Mouse (Mus musculus) hindbrain, embryonic 15.5 days (tissue): ENCODE measurements around the gene Zbtb18. TPM values are rescaled to one million over a fixed set of nuclear protein-coding genes. Genes with fewer than 3 reads are reported as not detected.

Source experiments
- ATAC-seq: fragments of 200-750 bp; cut with Nextera tagmentation; 2 replicates; pipeline ENCODE4 v1.8.0; 2017; ENCODE audit warnings: low read depth, moderate number of reproducible peaks, moderate TSS enrichment; ENCODE audit not compliant: low FRiP score
- H3K27ac ChIP-seq: fragments of 300-500 bp; sonication (generic); replicated peaks from 2 replicates; pipeline ENCODE4 v1.5.1; 2015; ENCODE audit warnings: mild to moderate bottlenecking, inconsistent platforms
- H3K27me3 ChIP-seq: fragments of 300-500 bp; sonication (generic); 2 replicates; pipeline ENCODE4 v1.6.1; 2015; ENCODE audit warnings: control low read depth, inconsistent platforms
- H3K36me3 ChIP-seq: fragments of 300-500 bp; sonication (generic); 2 replicates; pipeline ENCODE4 v1.6.1; 2015; ENCODE audit warnings: control low read depth, inconsistent platforms
- H3K4me1 ChIP-seq: fragments of 300-500 bp; sonication (generic); replicated peaks from 2 replicates; pipeline ENCODE4 v1.6.1; 2015; ENCODE audit warnings: control low read depth, inconsistent platforms
- H3K4me2 ChIP-seq: fragments of 300-500 bp; sonication (generic); 2 replicates; pipeline ENCODE4 v1.6.1; 2015; ENCODE audit warnings: moderate library complexity, mild to moderate bottlenecking, inconsistent platforms
- H3K4me3 ChIP-seq: fragments of 300-500 bp; sonication (generic); 2 replicates; pipeline ENCODE4 v1.5.1; 2015; ENCODE audit warnings: mild to moderate bottlenecking, inconsistent platforms
- H3K9ac ChIP-seq: fragments of 300-500 bp; sonication (generic); 2 replicates; pipeline ENCODE4 v1.6.1; 2015; ENCODE audit warnings: inconsistent platforms
- H3K9me3 ChIP-seq: fragments of 300-500 bp; sonication (generic); 2 replicates; pipeline ENCODE4 v1.6.1; 2016; ENCODE audit warnings: control low read depth, inconsistent platforms
- WGBS: fragments of 180-500 bp; shearing (Covaris S2); methylation state at CpG from one replicate; pipeline ENCODE4 v1.1.7; 2015; 5-methylcytosine and 5-hydroxymethylcytosine counted together
- polyA plus RNA-seq: library from polyadenylated mRNA; unstranded; fragments of >200 nt; fragmentation: Nextera tagmentation; extraction: Ambion mirVana; gene quantifications from 2 replicates; pipeline ENCODE4 v1.2.1, GENCODE M21; 2015

The Zbtb18 gene
- polyA plus RNA-seq, 1 experiment from 2014 or later, result 11.8 TPM

DNA sequence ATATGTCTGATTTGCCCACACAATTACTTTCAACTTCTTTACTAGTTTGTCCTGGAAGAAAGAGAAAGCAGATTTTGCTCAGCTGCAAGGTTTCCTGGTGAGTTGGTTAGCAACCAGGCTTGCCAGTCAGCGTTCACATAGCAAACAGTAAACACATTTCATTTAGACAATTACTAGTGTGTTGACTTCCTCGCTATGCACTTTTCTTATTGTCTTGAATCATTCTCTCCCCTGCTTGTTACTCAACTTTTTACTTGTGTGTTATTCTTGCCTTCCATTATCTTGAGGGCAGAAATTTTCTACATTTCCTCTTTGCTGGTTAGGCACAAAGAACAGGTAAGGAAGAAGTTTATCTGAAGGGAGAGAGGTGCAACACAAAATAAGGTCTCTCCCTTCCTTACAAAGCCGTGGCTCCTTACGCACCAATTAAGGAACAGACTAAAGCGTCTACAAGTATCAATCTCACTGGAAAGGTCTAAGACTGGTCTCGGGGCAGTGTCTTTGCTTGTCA is 1.1 kb upstream of the Zbtb18 start:
- peak overlapping the region; percentile 83 for H3K4me2 ChIP-seq
- peak overlapping the region; percentile 93 for H3K4me3 ChIP-seq
- peak overlapping the region; percentile 94 for H3K27ac ChIP-seq
- no peaks in the 10 kb centered on the region for H3K36me3 ChIP-seq
- under 1% methylated on average over 6 of the region's 6 CpGs for WGBS
- peaks cover 31% of the 10 kb centered on the region for H3K4me1 ChIP-seq
- no peaks in the 10 kb centered on the region for H3K9me3 ChIP-seq
- ATAC-seq, result no peak
- no peaks in the 10 kb centered on the region for H3K27me3 ChIP-seq
- H3K9ac ChIP-seq, result peak overlapping the region; percentile 67

DNA sequence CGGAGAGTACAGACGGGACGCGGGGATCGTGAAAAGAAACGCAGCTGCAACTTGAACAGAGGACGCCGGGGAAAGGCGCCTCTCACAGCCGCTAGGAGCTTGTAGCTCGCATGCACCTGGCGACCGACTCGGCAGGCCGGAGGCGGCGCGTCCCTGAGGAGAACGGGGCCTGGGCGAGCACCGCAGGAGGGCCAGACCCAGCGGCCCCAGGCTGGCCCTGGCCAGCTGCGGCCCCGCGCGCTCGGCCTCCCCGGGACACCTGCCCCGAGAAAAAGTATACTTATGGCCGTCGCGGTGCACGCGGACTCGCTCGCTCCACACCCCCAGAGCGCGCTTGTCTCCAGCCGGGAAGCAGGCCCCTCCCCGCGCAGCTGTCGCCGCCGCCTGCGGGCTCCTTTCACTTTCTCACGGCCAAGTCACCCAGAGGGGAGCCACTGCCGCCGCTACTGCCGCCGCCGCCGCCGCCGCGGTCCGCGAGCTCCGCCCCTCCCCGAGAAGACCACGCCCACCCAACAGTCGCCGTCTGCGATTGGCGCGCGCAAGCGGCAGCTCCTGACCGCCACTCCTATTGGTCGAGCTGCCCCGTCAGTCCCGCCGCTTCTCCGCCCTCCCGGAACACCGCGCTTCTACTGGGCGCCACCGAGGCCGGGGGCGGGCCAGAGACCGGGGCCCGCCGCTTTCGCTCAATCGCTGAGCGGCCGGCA is 507 bp upstream of the Zbtb18 start:
- WGBS, result under 1% methylated on average over 71 of the region's 87 CpGs
- Histone ChIP-seq H3K9me3 (no peaks in the 10 kb centered on the region), H3K27me3 (no peaks in the 10 kb centered on the region), H3K9ac (peak overlapping the region; percentile 67), H3K4me2 (peak overlapping the region; percentile 83), H3K36me3 (no peaks in the 10 kb centered on the region), H3K4me3 (peak overlapping the region; percentile 93), H3K27ac (peak overlapping the region; percentile 94), H3K4me1 (peaks cover 32% of the 10 kb centered on the region)
- ATAC-seq, result peak; percentile 99

GRCm38 (mm10) chr1:177442821-177443723 is 921 bp downstream of the Zbtb18 start:
- Histone ChIP-seq H3K4me3 (peak overlapping the region; percentile 93), H3K4me2 (peak overlapping the region; percentile 92), H3K9me3 (no peaks in the 10 kb centered on the region), H3K27me3 (no peaks in the 10 kb centered on the region), H3K4me1 (peaks cover 45% of the 10 kb centered on the region), H3K36me3 (no peaks in the 10 kb centered on the region), H3K27ac (peak overlapping the region; percentile 95), H3K9ac (peak overlapping the region; percentile 74)
- ATAC-seq, result no peak
- WGBS, result under 1% methylated on average over 43 of the region's 62 CpGs

- H3K4me3 ChIP-seq, result peak overlapping the region; percentile 93
- H3K27me3 ChIP-seq, result no peaks in the 10 kb centered on the region
- H3K36me3 ChIP-seq, result no peaks in the 10 kb centered on the region
- H3K4me2 ChIP-seq, result peak overlapping the region; percentile 92
- H3K4me1 ChIP-seq, result peaks cover 49% of the 10 kb centered on the region
- 7% methylated on average over 9 of the region's 9 CpGs for whole genome bisulfite sequencing
- H3K9ac ChIP-seq, result peak overlapping the region; percentile 74
- no peak for ATAC-seq
- peak overlapping the region; percentile 95 for H3K27ac ChIP-seq
- H3K9me3 ChIP-seq, result no peaks in the 10 kb centered on the region
Measured at GRCm38 (mm10) chr1:177443724-177444482, 1.8 kb downstream of the Zbtb18 start.

- H3K9me3 ChIP-seq, result no peaks in the 10 kb centered on the region
- H3K9ac ChIP-seq, result peak overlapping the region; percentile 74; the same call in 1 of the 2 replicates
- H3K36me3 ChIP-seq, result no peaks in the 10 kb centered on the region
- H3K27ac ChIP-seq, result peak overlapping the region; percentile 95
- 10% methylated on average over 3 of the region's 3 CpGs for WGBS
- peaks cover 49% of the 10 kb centered on the region for H3K4me1 ChIP-seq
- peak overlapping the region; percentile 92 for H3K4me2 ChIP-seq
- H3K4me3 ChIP-seq, result peak overlapping the region; percentile 93
- no peaks in the 10 kb centered on the region for H3K27me3 ChIP-seq
- no peak for ATAC-seq
Measured at GRCm38 (mm10) chr1:177444483-177444810, 2.3 kb downstream of the Zbtb18 start.

DNA sequence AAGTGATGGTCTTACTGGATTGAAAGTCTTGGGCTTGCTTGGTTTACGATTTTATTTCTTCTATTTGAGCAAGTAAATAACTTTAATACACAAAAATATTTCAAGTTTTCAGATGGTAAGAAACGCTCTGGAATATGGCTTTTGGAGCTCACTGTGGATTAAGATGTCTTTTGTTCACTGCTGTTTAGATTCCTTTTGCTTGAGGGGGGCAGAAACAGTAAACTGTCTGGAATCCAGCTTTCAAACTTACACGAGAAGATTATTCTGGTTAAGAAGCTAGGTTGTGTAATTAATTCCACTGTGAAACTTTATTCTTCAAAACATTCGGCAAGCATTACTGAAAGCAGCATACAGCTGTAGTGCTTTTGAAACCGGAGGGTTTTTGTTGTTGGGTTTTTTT is 2.8 kb downstream of the Zbtb18 start:
- Histone ChIP-seq H3K9me3 (no peaks in the 10 kb centered on the region), H3K27me3 (no peaks in the 10 kb centered on the region), H3K27ac (peak overlapping the region; percentile 95), H3K4me2 (peak overlapping the region; percentile 92), H3K9ac (peak overlapping the region; percentile 42), H3K4me1 (peaks cover 49% of the 10 kb centered on the region), H3K4me3 (peak overlapping the region; percentile 93), H3K36me3 (no peaks in the 10 kb centered on the region)
- ATAC-seq, result no peak
- WGBS, result 22% methylated on average over 5 of the region's 5 CpGs

DNA sequence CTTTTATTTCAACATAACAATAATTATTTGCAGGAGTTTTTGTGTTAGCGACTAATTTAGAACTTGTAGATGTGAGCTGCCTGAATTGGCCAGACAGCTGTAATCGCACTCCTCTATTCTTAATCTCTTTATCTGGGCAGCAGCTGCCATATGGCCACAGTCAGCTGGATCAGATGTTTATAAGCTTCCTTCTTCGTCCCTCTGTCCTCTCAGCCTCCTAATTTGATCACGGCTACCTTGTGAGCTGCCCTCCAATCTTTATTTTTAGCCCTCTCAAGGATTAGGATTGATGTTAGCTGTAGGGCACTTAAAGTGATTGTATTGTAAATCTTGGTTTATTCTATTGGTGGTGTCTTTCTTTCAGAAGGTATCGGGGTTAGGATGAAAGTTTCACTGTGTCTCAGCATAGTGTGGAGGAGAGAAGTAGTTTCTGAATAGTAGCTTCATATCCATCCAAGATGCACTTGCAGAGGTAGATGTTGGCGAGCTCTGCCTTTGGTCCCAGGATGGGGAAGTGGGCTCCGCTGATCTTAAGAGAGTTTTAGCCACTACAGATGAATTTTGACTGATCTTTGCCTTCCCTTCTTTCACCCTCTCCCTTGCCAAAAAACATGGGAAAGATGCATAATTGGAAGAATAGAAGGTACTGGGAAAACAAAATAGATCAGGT is 3.4 kb downstream of the Zbtb18 start:
- H3K27me3 ChIP-seq, result no peaks in the 10 kb centered on the region
- peaks cover 49% of the 10 kb centered on the region for H3K4me1 ChIP-seq
- H3K9me3 ChIP-seq, result no peaks in the 10 kb centered on the region
- H3K36me3 ChIP-seq, result no peaks in the 10 kb centered on the region
- 29% methylated on average over 7 of the region's 7 CpGs for WGBS
- peak overlapping the region; percentile 93 for H3K4me3 ChIP-seq
- no peak for ATAC-seq
- H3K9ac ChIP-seq, result peak overlapping the region; percentile 42
- peak overlapping the region; percentile 92 for H3K4me2 ChIP-seq
- H3K27ac ChIP-seq, result peak overlapping the region; percentile 67

DNA sequence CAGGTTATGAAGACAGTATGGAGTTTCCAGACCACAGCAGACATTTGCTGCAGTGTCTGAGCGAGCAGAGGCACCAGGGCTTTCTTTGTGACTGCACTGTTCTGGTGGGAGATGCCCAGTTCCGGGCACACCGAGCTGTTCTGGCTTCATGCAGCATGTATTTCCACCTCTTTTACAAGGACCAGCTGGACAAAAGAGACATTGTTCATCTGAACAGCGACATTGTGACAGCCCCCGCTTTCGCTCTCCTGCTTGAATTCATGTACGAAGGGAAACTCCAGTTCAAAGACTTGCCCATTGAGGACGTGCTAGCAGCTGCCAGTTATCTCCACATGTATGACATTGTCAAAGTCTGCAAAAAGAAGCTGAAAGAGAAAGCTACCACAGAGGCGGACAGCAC is 4.9 kb downstream of the Zbtb18 start:
- peak overlapping the region; percentile 33 for H3K9ac ChIP-seq
- ATAC-seq, result no peak
- peak overlapping the region; percentile 58 for H3K27ac ChIP-seq
- H3K4me2 ChIP-seq, result peak overlapping the region; percentile 44
- H3K9me3 ChIP-seq, result no peaks in the 10 kb centered on the region
- peak overlapping the region; percentile 93 for H3K4me3 ChIP-seq
- 12% methylated on average over 9 of the region's 9 CpGs for WGBS
- H3K4me1 ChIP-seq, result peaks cover 42% of the 10 kb centered on the region
- H3K27me3 ChIP-seq, result no peaks in the 10 kb centered on the region
- H3K36me3 ChIP-seq, result no peaks in the 10 kb centered on the region

DNA sequence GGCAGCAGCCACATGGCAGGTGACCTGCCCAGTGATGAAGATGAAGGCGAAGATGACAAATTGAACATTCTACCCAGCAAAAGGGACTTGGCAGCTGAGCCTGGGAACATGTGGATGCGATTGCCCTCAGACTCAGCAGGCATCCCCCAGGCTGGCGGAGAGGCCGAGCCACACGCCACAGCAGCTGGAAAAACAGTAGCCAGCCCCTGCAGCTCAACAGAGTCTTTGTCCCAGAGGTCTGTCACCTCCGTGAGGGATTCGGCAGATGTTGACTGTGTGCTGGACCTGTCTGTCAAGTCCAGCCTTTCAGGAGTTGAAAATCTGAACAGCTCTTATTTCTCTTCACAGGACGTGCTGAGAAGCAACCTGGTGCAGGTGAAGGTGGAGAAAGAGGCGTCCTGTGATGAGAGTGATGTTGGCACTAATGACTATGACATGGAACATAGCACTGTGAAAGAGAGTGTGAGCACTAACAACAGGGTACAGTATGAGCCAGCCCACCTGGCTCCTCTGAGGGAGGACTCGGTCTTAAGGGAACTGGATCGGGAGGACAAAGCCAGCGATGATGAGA is 5.5 kb downstream of the Zbtb18 start:
- no peaks in the 10 kb centered on the region for H3K27me3 ChIP-seq
- peak overlapping the region; percentile 33; the same call in 1 of the 2 replicates for H3K9ac ChIP-seq
- WGBS, result 24% methylated on average over 12 of the region's 12 CpGs
- H3K27ac ChIP-seq, result peak overlapping the region; percentile 58
- H3K4me1 ChIP-seq, result peaks cover 42% of the 10 kb centered on the region
- no peaks in the 10 kb centered on the region for H3K36me3 ChIP-seq
- H3K9me3 ChIP-seq, result no peaks in the 10 kb centered on the region
- H3K4me2 ChIP-seq, result peak overlapping the region; percentile 44
- peak overlapping the region; percentile 93 for H3K4me3 ChIP-seq
- peak; percentile 27; the same call in 1 of the 2 replicates for ATAC-seq

DNA sequence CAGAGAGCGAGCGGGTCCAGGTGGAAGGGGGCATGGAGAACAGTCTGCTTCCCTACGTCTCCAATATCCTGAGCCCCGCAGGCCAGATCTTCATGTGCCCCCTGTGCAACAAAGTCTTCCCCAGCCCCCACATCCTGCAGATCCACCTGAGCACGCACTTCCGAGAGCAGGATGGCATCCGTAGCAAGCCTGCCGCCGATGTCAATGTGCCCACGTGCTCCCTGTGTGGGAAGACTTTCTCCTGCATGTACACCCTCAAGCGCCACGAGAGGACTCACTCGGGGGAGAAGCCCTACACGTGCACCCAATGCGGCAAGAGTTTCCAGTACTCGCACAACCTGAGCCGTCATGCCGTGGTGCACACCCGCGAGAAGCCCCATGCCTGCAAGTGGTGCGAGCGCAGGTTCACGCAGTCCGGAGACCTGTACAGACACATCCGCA is 6.0 kb downstream of the Zbtb18 start:
- H3K27ac ChIP-seq, result peak overlapping the region; percentile 58
- 50% methylated on average over 25 of the region's 25 CpGs for WGBS
- H3K36me3 ChIP-seq, result no peaks in the 10 kb centered on the region
- no peaks in the 10 kb centered on the region for H3K27me3 ChIP-seq
- H3K9me3 ChIP-seq, result no peaks in the 10 kb centered on the region
- peak overlapping the region; percentile 93 for H3K4me3 ChIP-seq
- H3K4me1 ChIP-seq, result peaks cover 39% of the 10 kb centered on the region
- ATAC-seq, result peak; percentile 25; the same call in 1 of the 2 replicates
- peak overlapping the region; percentile 44 for H3K4me2 ChIP-seq
- H3K9ac ChIP-seq, result peak overlapping the region; percentile 33; the same call in 1 of the 2 replicates

- Histone ChIP-seq H3K27ac (no peak overlapping the region), H3K4me2 (peak overlapping the region; percentile 44)
Measured at GRCm38 (mm10) chr1:177448921-177449320, 6.8 kb downstream of the Zbtb18 start.

More at GRCm38 (mm10) chr1:177448921-177449320, 6.8 kb downstream of the Zbtb18 start:
- Histone ChIP-seq H3K36me3 (no peaks in the 10 kb centered on the region), H3K27me3 (no peaks in the 10 kb centered on the region), H3K4me1 (peaks cover 31% of the 10 kb centered on the region), H3K4me3 (peak overlapping the region; percentile 16; the same call in 1 of the 2 replicates), H3K9ac (0 out of 2 replicates have a peak overlapping the region, but pooled peaks have one; percentile 13), H3K9me3 (no peaks in the 10 kb centered on the region)
- WGBS, result 38% methylated on average over 2 of the region's 2 CpGs
- ATAC-seq, result no peak
